Mouse (Mus musculus) thymus, adult 2 months (tissue): Measurements from ENCODE around the gene Slc6a1. TPM values are rescaled to one million over a fixed set of nuclear protein-coding genes. Genes with fewer than 3 reads are reported as not detected.

Experiments used
- DNase-seq: peaks from one replicate; pipeline ENCODE4 v3.0.0; 2021
- H3K27ac ChIP-seq: fragments of 200-500 bp; 2 replicates; pipeline ENCODE4 v1.5.1; 2012; ENCODE audit warnings: low read length, control low read depth; ENCODE audit not compliant: control insufficient read depth, insufficient read depth
- H3K27me3 ChIP-seq: fragments of 200-500 bp; 2 replicates; pipeline ENCODE4 v1.6.1; 2012; ENCODE audit warnings: mild to moderate bottlenecking, low read length, moderate library complexity, mixed read lengths; ENCODE audit not compliant: control insufficient read depth, insufficient read depth
- H3K36me3 ChIP-seq: fragments of 200-500 bp; 2 replicates; pipeline ENCODE4 v1.6.1; 2012; ENCODE audit warnings: mild to moderate bottlenecking, low read length, moderate library complexity; ENCODE audit not compliant: control insufficient read depth, insufficient read depth
- H3K4me1 ChIP-seq: fragments of 200-500 bp; replicated peaks from 2 replicates; pipeline ENCODE4 v1.6.1; 2012; ENCODE audit warnings: low read length; ENCODE audit not compliant: control insufficient read depth, insufficient read depth
- H3K4me3 ChIP-seq: fragments of 200-500 bp; 2 replicates; pipeline ENCODE4 v1.5.1; 2012; ENCODE audit warnings: mild to moderate bottlenecking, low read length, control low read depth, moderate library complexity; ENCODE audit not compliant: control insufficient read depth, insufficient read depth
- CTCF ChIP-seq: fragments of 200-500 bp; IDR thresholded peaks from 2 replicates; pipeline ENCODE4 v1.5.1; 2012; ENCODE audit warnings: mild to moderate bottlenecking, control low read depth, low read length, moderate library complexity, borderline replicate concordance; ENCODE audit not compliant: control insufficient read depth, poor library complexity, insufficient read depth; ENCODE audit errors: extremely low read depth
- POLR2A ChIP-seq: fragments of 200-500 bp; IDR thresholded peaks from 2 replicates; pipeline ENCODE4 v1.6.1; 2012; ENCODE audit warnings: mild to moderate bottlenecking, low read length, control low read depth, moderate library complexity; ENCODE audit not compliant: control insufficient read depth, poor library complexity, insufficient read depth; ENCODE audit errors: extremely low read depth
- WGBS: fragments of 180-500 bp; shearing (Covaris S2); methylation state at CpG from one replicate; pipeline ENCODE4 v1.1.7; 2018; 5-methylcytosine and 5-hydroxymethylcytosine counted together
- polyA plus RNA-seq: library from polyadenylated mRNA; depleted of rRNA; stranded (reverse); fragments of >200 nt; gene quantifications from 2 replicates; pipeline ENCODE4 v1.2.3, GENCODE M21; 2012

Gene Slc6a1
- polyA plus RNA-seq, 1 experiment, result 0.26 TPM

DNA sequence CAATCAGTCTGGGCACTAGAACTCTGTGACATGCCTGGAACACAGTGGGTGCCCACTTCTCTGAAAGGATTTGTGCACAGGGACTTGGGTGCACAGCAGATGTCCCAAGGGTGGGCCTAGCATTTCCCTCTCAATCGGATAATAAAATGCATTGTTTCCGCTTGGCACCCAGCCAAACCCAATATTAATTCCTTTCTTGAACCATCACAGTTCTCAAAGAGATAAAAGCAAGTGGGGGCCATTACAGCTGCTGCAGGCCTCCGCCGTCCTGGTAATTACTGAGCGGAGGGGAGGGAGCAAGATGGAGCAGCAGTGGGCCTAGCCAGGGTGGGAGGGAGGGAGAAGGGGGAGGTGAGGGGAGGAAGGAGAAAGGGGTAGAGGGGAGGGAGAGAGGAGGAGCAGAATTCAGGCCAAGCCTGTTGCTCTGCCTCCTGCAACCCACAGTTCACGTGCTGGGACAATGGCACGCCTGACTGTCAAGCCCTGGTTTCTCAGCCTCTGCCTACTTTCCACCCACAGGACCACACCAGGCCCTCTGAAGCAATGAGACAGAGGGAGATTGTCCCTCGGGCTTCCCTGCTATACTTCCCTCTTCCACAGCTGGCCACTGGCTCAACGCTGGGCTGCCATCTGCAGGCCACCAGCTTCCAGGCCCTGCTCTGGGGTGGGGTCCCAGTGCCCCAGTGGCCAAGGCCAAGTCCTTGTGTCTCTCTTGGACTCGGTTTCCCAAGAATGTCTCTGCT lies 15.0 kb downstream of the Slc6a1 start:
- H3K4me3 ChIP-seq, result no peak overlapping the region
- DNase-seq, result no peak
- TF ChIP-seq CTCF, result no peak
- TF ChIP-seq POLR2A, result no peak
- H3K36me3 ChIP-seq, result no peaks in the 10 kb centered on the region
- H3K27ac ChIP-seq, result no peak overlapping the region
- WGBS, result 69% methylated on average over 10 of the region's 10 CpGs
- no peaks in the 10 kb centered on the region for H3K27me3 ChIP-seq
- H3K4me1 ChIP-seq, result no peaks in the 10 kb centered on the region

DNA sequence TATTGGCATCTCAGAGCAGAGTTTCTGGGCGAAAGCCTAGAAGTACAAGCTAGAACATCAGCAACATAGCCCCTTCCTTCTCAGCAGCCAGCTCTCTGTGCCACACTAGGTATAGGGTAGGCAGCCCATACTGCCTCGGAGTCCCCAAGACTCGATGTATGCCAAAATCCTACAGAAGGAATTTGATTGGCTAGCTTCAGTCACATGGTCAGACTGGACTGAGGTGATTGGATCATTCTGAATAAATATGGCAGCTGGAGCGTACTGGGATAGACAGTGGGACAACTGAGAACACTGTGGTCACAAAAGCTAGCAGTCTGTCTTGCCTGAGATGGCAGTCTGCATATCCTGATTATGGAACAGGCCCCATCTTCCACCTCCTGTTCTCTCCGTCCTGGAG lies 17.3 kb downstream of the Slc6a1 start:
- DNase-seq, result no peak
- 85% methylated on average over 5 of the region's 5 CpGs for WGBS
- Histone ChIP-seq H3K27me3 (no peaks in the 10 kb centered on the region), H3K27ac (no peak overlapping the region), H3K4me3 (no peak overlapping the region), H3K4me1 (no peaks in the 10 kb centered on the region), H3K36me3 (no peaks in the 10 kb centered on the region)
- no peak for TF ChIP-seq POLR2A
- no peak for TF ChIP-seq CTCF

DNA sequence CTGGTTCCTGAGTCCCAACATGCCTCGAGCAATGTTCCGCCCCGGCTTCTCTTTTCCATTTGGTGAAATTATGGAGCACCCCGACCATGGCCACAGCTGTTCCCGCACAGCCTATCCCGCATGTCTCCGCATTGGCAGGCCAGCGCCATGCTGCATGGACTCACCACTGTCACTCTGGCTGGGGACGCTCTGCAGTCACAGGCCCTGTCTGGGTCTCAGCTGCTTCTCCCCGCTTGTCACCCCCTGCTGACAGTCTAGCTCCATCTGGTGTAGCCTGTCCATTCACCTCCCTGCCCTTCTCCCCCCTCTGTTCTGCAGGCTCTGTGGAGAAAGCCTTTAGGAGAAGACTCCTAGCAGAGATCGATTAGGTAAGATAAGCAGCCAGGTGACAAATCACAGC lies 18.3 kb downstream of the Slc6a1 start:
- Histone ChIP-seq H3K27me3 (no peaks in the 10 kb centered on the region), H3K4me1 (no peaks in the 10 kb centered on the region), H3K4me3 (no peak overlapping the region), H3K36me3 (no peaks in the 10 kb centered on the region), H3K27ac (no peak overlapping the region)
- TF ChIP-seq CTCF (no peak), POLR2A (no peak)
- WGBS, result 89% methylated on average over 11 of the region's 11 CpGs
- DNase-seq, result no peak

DNA sequence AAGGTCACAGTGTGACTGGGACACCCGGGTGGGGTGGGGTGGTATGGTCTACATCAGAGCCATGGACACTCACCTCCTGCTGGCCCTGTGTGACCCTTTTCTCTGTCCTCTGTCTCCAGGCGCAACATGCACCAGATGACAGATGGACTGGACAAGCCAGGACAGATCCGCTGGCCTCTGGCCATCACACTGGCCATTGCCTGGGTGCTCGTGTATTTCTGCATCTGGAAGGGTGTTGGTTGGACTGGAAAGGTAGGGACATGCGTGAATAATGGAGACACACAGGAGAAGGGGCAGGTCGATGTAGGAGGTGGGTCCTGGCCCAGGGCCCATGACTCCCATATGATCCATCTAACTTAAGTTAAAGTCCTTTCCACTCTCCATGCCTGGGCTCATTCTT lies 22.2 kb downstream of the Slc6a1 start:
- no peak for DNase-seq
- TF ChIP-seq CTCF (no peak), POLR2A (no peak)
- 86% methylated on average over 6 of the region's 6 CpGs for WGBS
- Histone ChIP-seq H3K4me3 (no peak overlapping the region), H3K36me3 (no peaks in the 10 kb centered on the region), H3K27me3 (no peaks in the 10 kb centered on the region), H3K27ac (no peak overlapping the region), H3K4me1 (no peaks in the 10 kb centered on the region)

GRCm38 (mm10) chr6:114320511-114320910 lies 38.1 kb downstream of the Slc6a1 start:
- TF ChIP-seq POLR2A (no peak), CTCF (no peak)
- H3K4me1 ChIP-seq, result no peaks in the 10 kb centered on the region
- no peak overlapping the region for H3K4me3 ChIP-seq
- H3K27me3 ChIP-seq, result no peaks in the 10 kb centered on the region
- 78% methylated on average over 5 of the region's 5 CpGs for WGBS
- no peak overlapping the region for H3K27ac ChIP-seq
- no peak for DNase-seq
- H3K36me3 ChIP-seq, result no peaks in the 10 kb centered on the region

- Histone ChIP-seq H3K4me1 (no peaks in the 10 kb centered on the region), H3K4me3 (no peak overlapping the region), H3K27ac (no peak overlapping the region), H3K36me3 (no peaks in the 10 kb centered on the region), H3K27me3 (no peaks in the 10 kb centered on the region)
- no peak for DNase-seq
- no peak for TF ChIP-seq CTCF
- TF ChIP-seq POLR2A, result no peak
- WGBS, result 95% methylated on average over 3 of the region's 3 CpGs
These were observed 38.7 kb downstream of the Slc6a1 start for GRCm38 (mm10) chr6:114321146-114321545.
